Mouse (Mus musculus) E14TG2a.4 (cell line): ENCODE results near the gene Mettl7b.

Experiments
- CTCF ChIP-seq: conservative IDR thresholded peaks from 2 replicates; pipeline ENCODE4 v1.5.1; 2014; ENCODE audit warnings: low read length
- POU5F1 ChIP-seq: IDR thresholded peaks from 2 replicates; pipeline ENCODE4 v1.6.1; 2014; ENCODE audit warnings: low read length, borderline replicate concordance

- TF ChIP-seq CTCF, result no peak
- TF ChIP-seq POU5F1, result no peak
These were observed 49.4 kb downstream of the Mettl7b start for GRCm38 (mm10) chr10:128911430-128911829.
